9 mouse cellular contexts compared by ENCODE assay signal in genomic region chr4:56820017-56820550, GRCm38 (mm10). TPM values are rescaled to one million over a fixed set of nuclear protein-coding genes. Genes with fewer than 3 reads are reported as not detected.
DNase-seq lines count a peak whose midpoint lies in the region; ATAC-seq lines count a peak whose summit lies in the region.
"Had no signal": no experiment of that assay in that cellular context is flagged by ENCODE, and none has a peak within 500 bp of the region (broad histone marks: within the 10 kb centered on the region; RNA-seq: fewer than 3 reads in every experiment).

No protein-coding gene starts in this region.

- no peak; the same call in 1 of the 2 replicates for ATAC-seq in hindbrain, embryonic 11.5 days (ENCODE audit: low FRiP score)
- no peak for ATAC-seq in hindbrain, embryonic 12.5 days (ENCODE audit: low FRiP score)
- ATAC-seq in neural tube, embryonic 12.5 days (ENCODE audit: low FRiP score, low read depth), result peak; percentile 63; the same call in 1 of the 2 replicates
- no peak for ATAC-seq in neural tube, embryonic 15.5 days (ENCODE audit: low FRiP score)
- no peak for ATAC-seq in kidney, embryonic 15.5 days (replicated peaks; ENCODE audit: low FRiP score)

- H3K9ac ChIP-seq in hindbrain, embryonic 11.5 days (ENCODE audit: low read depth, low read length), result no peak overlapping the region
- H3K9ac ChIP-seq in hindbrain, embryonic 12.5 days, result no peak overlapping the region
- H3K9ac ChIP-seq in neural tube, embryonic 12.5 days, result no peak overlapping the region
- no peak overlapping the region for H3K9ac ChIP-seq in neural tube, embryonic 15.5 days (replicated peaks)
- H3K9ac ChIP-seq in kidney, embryonic 15.5 days, result no peak overlapping the region
- H3K9ac ChIP-seq: limb, embryonic 15.5 days had no signal

- H3K4me2 ChIP-seq in hindbrain, embryonic 11.5 days (replicated peaks; ENCODE audit: low read depth, low read length), result no peak overlapping the region
- no peak overlapping the region for H3K4me2 ChIP-seq in hindbrain, embryonic 12.5 days (replicated peaks)
- H3K4me2 ChIP-seq in neural tube, embryonic 12.5 days (replicated peaks), result no peak overlapping the region
- H3K4me2 ChIP-seq in neural tube, embryonic 15.5 days, result no peak overlapping the region
- H3K4me2 ChIP-seq in kidney, embryonic 15.5 days, result no peak overlapping the region
- H3K4me2 ChIP-seq: limb, embryonic 15.5 days had no signal

- DNase-seq in hindbrain, embryonic 11.5 days (ENCODE audit: low spot score), result peak; percentile 24
- DNase-seq in c-Kit-positive CD71-positive TER-119-negative erythroid progenitor cells, embryonic 14.5 days (ENCODE audit: low read depth), result peak; percentile 22
- no peak for DNase-seq in spleen, postnatal 36 days (ENCODE audit: low spot score in 2 of 2)

- no peaks in the 10 kb centered on the region for H3K4me1 ChIP-seq in hindbrain, embryonic 11.5 days (replicated peaks; ENCODE audit: control insufficient read depth, insufficient read depth, low read length)
- no peaks in the 10 kb centered on the region for H3K4me1 ChIP-seq in hindbrain, embryonic 12.5 days
- H3K4me1 ChIP-seq in neural tube, embryonic 12.5 days, result no peaks in the 10 kb centered on the region
- no peaks in the 10 kb centered on the region for H3K4me1 ChIP-seq in neural tube, embryonic 15.5 days
- 0 out of 2 replicates have a peak, but pooled peaks cover 3% of the 10 kb centered on the region for H3K4me1 ChIP-seq in kidney, embryonic 15.5 days
- H3K4me1 ChIP-seq: limb, embryonic 15.5 days had no signal

- no peaks in the 10 kb centered on the region for H3K27me3 ChIP-seq in hindbrain, embryonic 11.5 days (ENCODE audit: control insufficient read depth, insufficient read depth, low read length)
- H3K27me3 ChIP-seq in hindbrain, embryonic 12.5 days, result no peaks in the 10 kb centered on the region
- no peaks in the 10 kb centered on the region for H3K27me3 ChIP-seq in neural tube, embryonic 12.5 days (replicated peaks)
- H3K27me3 ChIP-seq in neural tube, embryonic 15.5 days (replicated peaks), result no peaks in the 10 kb centered on the region
- no peaks in the 10 kb centered on the region for H3K27me3 ChIP-seq in kidney, embryonic 15.5 days
- H3K27me3 ChIP-seq: limb, embryonic 15.5 days had no signal

- no peaks in the 10 kb centered on the region for H3K36me3 ChIP-seq in hindbrain, embryonic 11.5 days (ENCODE audit: control insufficient read depth, insufficient read depth, low read length)
- H3K36me3 ChIP-seq in hindbrain, embryonic 12.5 days, result peaks cover 21% of the 10 kb centered on the region; the same call in 1 of the 2 replicates
- H3K36me3 ChIP-seq in neural tube, embryonic 12.5 days, result peaks cover 8% of the 10 kb centered on the region; the same call in 1 of the 2 replicates
- H3K36me3 ChIP-seq in neural tube, embryonic 15.5 days, result peaks cover 31% of the 10 kb centered on the region
- H3K36me3 ChIP-seq in kidney, embryonic 15.5 days, result peaks cover 34% of the 10 kb centered on the region

- H3K4me3 ChIP-seq in hindbrain, embryonic 11.5 days (ENCODE audit: low read depth, low read length), result no peak overlapping the region
- no peak overlapping the region for H3K4me3 ChIP-seq in hindbrain, embryonic 12.5 days
- no peak overlapping the region for H3K4me3 ChIP-seq in neural tube, embryonic 12.5 days
- H3K4me3 ChIP-seq in neural tube, embryonic 15.5 days (replicated peaks), result no peak overlapping the region
- H3K4me3 ChIP-seq in kidney, embryonic 15.5 days (replicated peaks), result no peak overlapping the region
- H3K4me3 ChIP-seq: erythroblast, embryonic 14.5 days; limb, embryonic 15.5 days had no signal

- H3K9me3 ChIP-seq in hindbrain, embryonic 11.5 days (ENCODE audit: control insufficient read depth, low read length), result no peaks in the 10 kb centered on the region
- H3K9me3 ChIP-seq in hindbrain, embryonic 12.5 days (replicated peaks), result no peaks in the 10 kb centered on the region
- H3K9me3 ChIP-seq in neural tube, embryonic 12.5 days, result no peaks in the 10 kb centered on the region
- H3K9me3 ChIP-seq in neural tube, embryonic 15.5 days (replicated peaks), result no peaks in the 10 kb centered on the region
- H3K9me3 ChIP-seq in kidney, embryonic 15.5 days (replicated peaks), result no peaks in the 10 kb centered on the region
- H3K9me3 ChIP-seq: limb, embryonic 15.5 days had no signal

- no peak overlapping the region for H3K27ac ChIP-seq in hindbrain, embryonic 11.5 days (ENCODE audit: low read depth, low read length)
- no peak overlapping the region for H3K27ac ChIP-seq in hindbrain, embryonic 12.5 days
- H3K27ac ChIP-seq in neural tube, embryonic 12.5 days, result no peak overlapping the region
- H3K27ac ChIP-seq in neural tube, embryonic 15.5 days (replicated peaks), result no peak overlapping the region
- no peak overlapping the region for H3K27ac ChIP-seq in kidney, embryonic 15.5 days
- H3K27ac ChIP-seq: limb, embryonic 15.5 days had no signal

RNA-seq across cellular contexts. Expression of gene Fam206a, which starts 17.9 kb away (rescaled TPM):
- 25.3 and 26.3 TPM in 2 replicates for polyA plus RNA-seq in hindbrain, embryonic 11.5 days (2014; fragmentation: Nextera tagmentation; extraction: Ambion mirVana)
- 22.2 and 24.1 TPM in 2 replicates for polyA plus RNA-seq in hindbrain, embryonic 12.5 days (2016; fragmentation: Nextera tagmentation; extraction: Ambion mirVana)
- 19.4 and 21.2 TPM in 2 replicates for polyA plus RNA-seq in neural tube, embryonic 12.5 days (2016; fragmentation: Nextera tagmentation; extraction: Ambion mirVana)
- polyA plus RNA-seq in neural tube, embryonic 15.5 days (2015; fragmentation: Nextera tagmentation; extraction: Ambion mirVana), result 13.3 and 16.5 TPM in 2 replicates
- polyA plus RNA-seq in kidney, embryonic 15.5 days (2015; fragmentation: Nextera tagmentation; extraction: Ambion mirVana), result 19.8 and 20.4 TPM in 2 replicates

RNA-seq across cellular contexts. Expression of gene Elp1, which starts 18.0 kb away (rescaled TPM):
- 74.9 and 94.2 TPM in 2 replicates for polyA plus RNA-seq in hindbrain, embryonic 11.5 days (2014; fragmentation: Nextera tagmentation; extraction: Ambion mirVana)
- polyA plus RNA-seq in hindbrain, embryonic 12.5 days (2016; fragmentation: Nextera tagmentation; extraction: Ambion mirVana), result 73.9 and 84.9 TPM in 2 replicates
- 74.0 and 77.4 TPM in 2 replicates for polyA plus RNA-seq in neural tube, embryonic 12.5 days (2016; fragmentation: Nextera tagmentation; extraction: Ambion mirVana)
- 57.4 and 60.4 TPM in 2 replicates for polyA plus RNA-seq in neural tube, embryonic 15.5 days (2015; fragmentation: Nextera tagmentation; extraction: Ambion mirVana)
- 44.1 and 44.8 TPM in 2 replicates for polyA plus RNA-seq in kidney, embryonic 15.5 days (2015; fragmentation: Nextera tagmentation; extraction: Ambion mirVana)

RNA-seq across cellular contexts. Expression of gene Ctnnal1, which starts 44.9 kb away (rescaled TPM):
- polyA plus RNA-seq in hindbrain, embryonic 11.5 days (2014; fragmentation: Nextera tagmentation; extraction: Ambion mirVana), result 22.2 and 25.2 TPM in 2 replicates
- polyA plus RNA-seq in hindbrain, embryonic 12.5 days (2016; fragmentation: Nextera tagmentation; extraction: Ambion mirVana), result 23.4 and 23.7 TPM in 2 replicates
- polyA plus RNA-seq in neural tube, embryonic 12.5 days (2016; fragmentation: Nextera tagmentation; extraction: Ambion mirVana), result 19.7 and 23.0 TPM in 2 replicates
- polyA plus RNA-seq in neural tube, embryonic 15.5 days (2015; fragmentation: Nextera tagmentation; extraction: Ambion mirVana), result 16.0 and 17.1 TPM in 2 replicates
- polyA plus RNA-seq in kidney, embryonic 15.5 days (2015; fragmentation: Nextera tagmentation; extraction: Ambion mirVana), result 39.5 and 41.9 TPM in 2 replicates

Comparison
In these comparisons a context has a peak if more than half of its experiments do, and no peak if none do; other contexts are left out.
1. DNase-seq: peak in hindbrain, embryonic 11.5 days (single experiment) and c-Kit-positive CD71-positive TER-119-negative erythroid progenitor cells, embryonic 14.5 days (single experiment); none in spleen, postnatal 36 days (0 of 2).